Mouse (Mus musculus) CH12.LX (cell line): Measurements from ENCODE around the gene Ehd2. TPM values are rescaled to one million over a fixed set of nuclear protein-coding genes. Genes with fewer than 3 reads are reported as not detected.

Source experiments
- DNase-seq: peaks from one replicate; pipeline ENCODE4 v3.0.0-alpha.2; 2013; ENCODE audit errors: extremely low read depth
- H3K27ac ChIP-seq: 2 replicates; pipeline ENCODE4 v1.5.1; 2012; ENCODE audit warnings: low read depth, mild to moderate bottlenecking, control low read depth, moderate library complexity; ENCODE audit not compliant: insufficient read depth
- H3K27me3 ChIP-seq: replicated peaks from 2 replicates; pipeline ENCODE3; 2012; ENCODE audit warnings: inconsistent platforms
- H3K36me3 ChIP-seq, 2 experiments: replicated peaks in 1 of 2; 2 replicates each; pipeline versions ENCODE3 to v1.6.1; 2012; ENCODE audit warnings: inconsistent platforms in 1 of 2, low read length in 1 of 2, mild to moderate bottlenecking in 1 of 2, mixed read lengths in 1 of 2, moderate library complexity in 1 of 2; ENCODE audit not compliant: control insufficient read depth in 1 of 2, insufficient read depth in 1 of 2
- H3K4me1 ChIP-seq, 2 experiments: 2 replicates each; pipeline ENCODE4 v1.6.1; 2012; ENCODE audit warnings: inconsistent platforms in 1 of 2, moderate library complexity in 1 of 2; ENCODE audit not compliant: insufficient read depth in 2 of 2, control insufficient read depth in 1 of 2
- H3K4me2 ChIP-seq: 2 replicates; pipeline ENCODE4 v1.6.1; 2012; ENCODE audit warnings: low read depth, mild to moderate bottlenecking, control low read depth; ENCODE audit not compliant: poor library complexity, insufficient read depth, severe bottlenecking
- H3K4me3 ChIP-seq, 3 experiments: fragments of 150-350 bp in 1 of 3; sonication (generic) in 1 of 3; replicated peaks in 1 of 3; 2 replicates each; pipeline versions ENCODE3 to v1.5.1; 2011 to 2012; ENCODE audit warnings: low read depth in 2 of 3, low read length in 2 of 3, mild to moderate bottlenecking in 2 of 3, moderate library complexity in 2 of 3, control low read depth in 1 of 3, improper control_type of control experiment in 1 of 3, inconsistent platforms in 1 of 3, mixed read lengths in 1 of 3; ENCODE audit not compliant: poor library complexity in 1 of 3
- H3K79me2 ChIP-seq: replicated peaks from 2 replicates; pipeline ENCODE4 v1.6.1; 2012; ENCODE audit warnings: mild to moderate bottlenecking, moderate library complexity; ENCODE audit not compliant: control insufficient read depth, poor library complexity, insufficient read depth, severe bottlenecking; ENCODE audit errors: extremely low read depth
- H3K9ac ChIP-seq: 2 replicates; pipeline ENCODE4 v1.6.1; 2012; ENCODE audit warnings: low read depth, mild to moderate bottlenecking, control low read depth, moderate library complexity; ENCODE audit not compliant: insufficient read depth
- H3K9me3 ChIP-seq: replicated peaks from 2 replicates; pipeline ENCODE3; 2012; ENCODE audit warnings: low read length, inconsistent platforms, mixed read lengths
- BHLHE40 ChIP-seq: IDR thresholded peaks from 2 replicates; pipeline ENCODE4 v1.6.1; 2011; ENCODE audit warnings: mild to moderate bottlenecking, low read depth, low read length, improper control_type of control experiment
- CHD1 ChIP-seq: IDR thresholded peaks from 2 replicates; pipeline ENCODE4 v1.6.1; 2012; ENCODE audit warnings: low read depth, low read length, improper control_type of control experiment, inconsistent platforms
- CTCF ChIP-seq, 2 experiments: IDR thresholded peaks in 1 of 2; conservative IDR thresholded peaks in 1 of 2; 2 replicates each; pipeline ENCODE4 v1.5.1; 2011 to 2012; ENCODE audit warnings: low read depth in 2 of 2, low read length in 2 of 2, improper control_type of control experiment in 1 of 2, inconsistent platforms in 1 of 2, mild to moderate bottlenecking in 1 of 2, moderate library complexity in 1 of 2
- E2F4 ChIP-seq: IDR thresholded peaks from 2 replicates; pipeline ENCODE4 v1.6.1; 2011; ENCODE audit warnings: low read depth, low read length, improper control_type of control experiment; ENCODE audit not compliant: insufficient replicate concordance
- ELF1 ChIP-seq: IDR thresholded peaks from 2 replicates; pipeline ENCODE4 v1.6.1; 2014; ENCODE audit warnings: low read depth, mild to moderate bottlenecking, inconsistent platforms, low read length, improper control_type of control experiment
- ETS1 ChIP-seq: conservative IDR thresholded peaks from 2 replicates; pipeline ENCODE4 v1.6.1; 2012; ENCODE audit warnings: low read depth, mild to moderate bottlenecking, inconsistent platforms, low read length, improper control_type of control experiment, moderate library complexity
- HCFC1 ChIP-seq: IDR thresholded peaks from 2 replicates; pipeline ENCODE4 v1.6.1; 2012; ENCODE audit warnings: low read depth, mild to moderate bottlenecking, inconsistent platforms, low read length, improper control_type of control experiment
- IRF4 ChIP-seq: IDR thresholded peaks from 2 replicates; pipeline ENCODE4 v1.6.1; 2014; ENCODE audit warnings: low read depth, mild to moderate bottlenecking, inconsistent platforms, low read length, improper control_type of control experiment
- JUN ChIP-seq: IDR thresholded peaks from 2 replicates; pipeline ENCODE4 v1.6.1; 2011; ENCODE audit warnings: low read depth, mild to moderate bottlenecking, low read length, improper control_type of control experiment, moderate library complexity; ENCODE audit not compliant: insufficient read depth
- JUND ChIP-seq: conservative IDR thresholded peaks from 2 replicates; pipeline ENCODE4 v1.6.1; 2011; ENCODE audit warnings: low read depth, low read length, improper control_type of control experiment
- MAZ ChIP-seq: IDR thresholded peaks from 2 replicates; pipeline ENCODE4 v1.6.1; 2012; ENCODE audit warnings: low read depth, mild to moderate bottlenecking, inconsistent platforms, low read length, improper control_type of control experiment, moderate library complexity
- MEF2A ChIP-seq: IDR thresholded peaks from 2 replicates; pipeline ENCODE4 v1.6.1; 2014; ENCODE audit warnings: low read depth, mild to moderate bottlenecking, inconsistent platforms, low read length, improper control_type of control experiment, borderline replicate concordance
- MXI1 ChIP-seq: IDR thresholded peaks from 2 replicates; pipeline ENCODE4 v1.6.1; 2011; ENCODE audit warnings: mild to moderate bottlenecking, low read depth, low read length, improper control_type of control experiment
- MYC ChIP-seq: IDR thresholded peaks from 2 replicates; pipeline ENCODE4 v1.6.1; 2011; ENCODE audit warnings: low read depth, mild to moderate bottlenecking, improper control_type of control experiment, low read length
- NELFE ChIP-seq: IDR thresholded peaks from 2 replicates; pipeline ENCODE4 v1.6.1; 2011; ENCODE audit warnings: low read depth, low read length, improper control_type of control experiment
- PAX5 ChIP-seq: IDR thresholded peaks from 2 replicates; pipeline ENCODE4 v1.6.1; 2012; ENCODE audit warnings: low read length, inconsistent platforms, mixed read lengths
- RAD21 ChIP-seq: IDR thresholded peaks from 2 replicates; pipeline ENCODE4 v1.6.1; 2011; ENCODE audit warnings: low read depth, mild to moderate bottlenecking, low read length, improper control_type of control experiment, moderate library complexity
- RCOR1 ChIP-seq: conservative IDR thresholded peaks from 2 replicates; pipeline ENCODE4 v1.6.1; 2012; ENCODE audit warnings: low read depth, mild to moderate bottlenecking, inconsistent platforms, low read length, improper control_type of control experiment
- SIN3A ChIP-seq: IDR thresholded peaks from 2 replicates; pipeline ENCODE4 v1.6.1; 2012; ENCODE audit warnings: low read length, improper control_type of control experiment, inconsistent platforms
- SMC3 ChIP-seq: IDR thresholded peaks from 2 replicates; pipeline ENCODE4 v1.6.1; 2011; ENCODE audit warnings: low read depth, low read length, improper control_type of control experiment
- TBP ChIP-seq: conservative IDR thresholded peaks from 2 replicates; pipeline ENCODE4 v1.6.1; 2011; ENCODE audit warnings: low read depth, low read length, improper control_type of control experiment
- TCF12 ChIP-seq: IDR thresholded peaks from 2 replicates; pipeline ENCODE4 v1.6.1; 2014; ENCODE audit warnings: low read depth, mild to moderate bottlenecking, inconsistent platforms, low read length, improper control_type of control experiment
- UBTF ChIP-seq: IDR thresholded peaks from 2 replicates; pipeline ENCODE4 v1.6.1; 2012; ENCODE audit warnings: low read depth, mild to moderate bottlenecking, inconsistent platforms, low read length, improper control_type of control experiment, moderate library complexity
- USF1 ChIP-seq: IDR thresholded peaks from 2 replicates; pipeline ENCODE4 v1.6.1; 2014; ENCODE audit warnings: low read depth, mild to moderate bottlenecking, inconsistent platforms, low read length, improper control_type of control experiment
- ZKSCAN1 ChIP-seq: IDR thresholded peaks from 2 replicates; pipeline ENCODE4 v1.6.1; 2012; ENCODE audit warnings: low read depth, inconsistent platforms, low read length, improper control_type of control experiment, borderline replicate concordance
- ZNF384 ChIP-seq: IDR thresholded peaks from 2 replicates; pipeline ENCODE4 v1.6.1; 2012; ENCODE audit warnings: low read depth, low read length, improper control_type of control experiment, inconsistent platforms
- dilution Hi-C: fragments of 300-500 bp; cut with MboI; formaldehyde crosslinking; loops from 2 replicates; pipeline ENCODE4 v1.14.3; 2020; ENCODE audit warnings: low sequenced_read_pairs; ENCODE audit not compliant: extremely low pct_unique_long_range_greater_than_20kb, extremely low pct_ligation_motif_present
- in situ Hi-C: fragments of 300-500 bp; cut with MboI; formaldehyde crosslinking; loops from 3 replicates; pipeline ENCODE4 v1.14.3; 2019; ENCODE audit warnings: low sequenced_read_pairs, low pct_ligation_motif_present, low pct_unique_long_range_greater_than_20kb, mixed read lengths
- polyA plus RNA-seq: library from polyadenylated mRNA; unstranded; fragments of >175 nt; gene quantifications from 2 replicates; pipeline ENCODE4 v1.2.1, GENCODE M21; 2012; ENCODE audit warnings: low read depth; ENCODE audit not compliant: insufficient read length
- total RNA-seq, 2 experiments: library from RNA; depleted of rRNA; stranded (reverse); fragments of 300-350 nt in 1 of 2; fragments of >200 nt in 1 of 2; gene quantifications; 2 replicates each; pipeline ENCODE4 v1.2.3; 2012 to 2014

The Ehd2 gene
- total and polyA plus RNA-seq, 3 experiments, result 1.2 to 7.0 (median 5.2) TPM

GRCm38 (mm10) chr7:15963798-15964652 is 3.3 kb downstream of the Ehd2 start:
- TF ChIP-seq NELFE, result no peak
- TF ChIP-seq JUN, result no peak
- TF ChIP-seq ELF1, result no peak
- no peak for TF ChIP-seq MXI1
- no peak for TF ChIP-seq BHLHE40
- no peak for TF ChIP-seq MYC
- no peak for TF ChIP-seq JUND
- TF ChIP-seq TCF12, result no peak
- TF ChIP-seq CTCF (conservative IDR thresholded peaks at IDR 0.05 in 1 of 2, IDR thresholded peaks at IDR 0.05 in 1 of 2; ENCODE audit: low read depth in 2 of 2, low read length in 2 of 2), result no peak
- no peak for TF ChIP-seq MAZ
- no peak for TF ChIP-seq RAD21
- TF ChIP-seq ZKSCAN1, result no peak
- TF ChIP-seq USF1, result no peak
- no peak for TF ChIP-seq UBTF
- no peak for TF ChIP-seq ETS1
- no peaks in the 10 kb centered on the region for H3K9me3 ChIP-seq
- in situ Hi-C loops, result no loop called here
- no peak overlapping the region for H3K4me3 ChIP-seq
- no peaks in the 10 kb centered on the region for H3K27me3 ChIP-seq
- H3K79me2 ChIP-seq, result no peaks in the 10 kb centered on the region
- H3K4me1 ChIP-seq, result peaks cover 3 to 42% of the 10 kb centered on the region in 2 experiments; a peak in 3 of 4 replicates
- peaks cover 0 to 4% of the 10 kb centered on the region in 2 experiments for H3K36me3 ChIP-seq
- dilution Hi-C loops, result loop anchor here (25.0 kb wide), 1 partner anchor 198 kb away; no protein-coding TSS in a partner anchor
- H3K27ac ChIP-seq, result no peak overlapping the region
- no peak overlapping the region for H3K9ac ChIP-seq
- peak; percentile 29 for DNase-seq
- H3K4me2 ChIP-seq, result no peak overlapping the region

- no peak overlapping the region for H3K9ac ChIP-seq
- H3K27ac ChIP-seq, result no peak overlapping the region
- DNase-seq, result no peak
- H3K4me3 ChIP-seq, result no peak overlapping the region
- no peaks in the 10 kb centered on the region for H3K79me2 ChIP-seq
- no peaks in the 10 kb centered on the region for H3K9me3 ChIP-seq
- peaks cover under 1 to 4% of the 10 kb centered on the region in 2 experiments for H3K36me3 ChIP-seq
- no peak overlapping the region for H3K4me2 ChIP-seq
- TF ChIP-seq RCOR1 (no peak), SIN3A (no peak), TBP (no peak), TCF12 (no peak), E2F4 (no peak), ELF1 (no peak), MAZ (no peak), CHD1 (no peak), ZKSCAN1 (no peak), HCFC1 (no peak), RAD21 (no peak), SMC3 (no peak), PAX5 (no peak), JUND (no peak), CTCF (conservative IDR thresholded peaks at IDR 0.05 in 1 of 2, IDR thresholded peaks at IDR 0.05 in 1 of 2; ENCODE audit: low read depth in 2 of 2, low read length in 2 of 2) (no peak), MYC (no peak), MEF2A (no peak), MXI1 (no peak), ZNF384 (no peak), IRF4 (no peak)
- TF ChIP-seq, all 38 proteins: peak for 0
- peaks cover 3 to 42% of the 10 kb centered on the region in 2 experiments; a peak in 3 of 4 replicates for H3K4me1 ChIP-seq
- H3K27me3 ChIP-seq, result no peaks in the 10 kb centered on the region
- in situ Hi-C loops, result no loop called here
- dilution Hi-C loops, result loop anchor here (25.0 kb wide), 1 partner anchor 200 kb away; no protein-coding TSS in a partner anchor
Measured at GRCm38 (mm10) chr7:15962311-15963288, 4.8 kb downstream of the Ehd2 start.
